Mouse (Mus musculus) CH12.LX (cell line): Measurements from ENCODE around the gene Rab3b. TPM values are rescaled to one million over a fixed set of nuclear protein-coding genes. Genes with fewer than 3 reads are reported as not detected.

Source experiments
- DNase-seq: peaks from one replicate; pipeline ENCODE4 v3.0.0-alpha.2; 2013; ENCODE audit errors: extremely low read depth
- H3K27ac ChIP-seq: 2 replicates; pipeline ENCODE4 v1.5.1; 2012; ENCODE audit warnings: low read depth, mild to moderate bottlenecking, control low read depth, moderate library complexity; ENCODE audit not compliant: insufficient read depth
- H3K27me3 ChIP-seq: replicated peaks from 2 replicates; pipeline ENCODE3; 2012; ENCODE audit warnings: inconsistent platforms
- H3K36me3 ChIP-seq, 2 experiments: replicated peaks in 1 of 2; 2 replicates each; pipeline versions ENCODE3 to v1.6.1; 2012; ENCODE audit warnings: inconsistent platforms in 1 of 2, low read length in 1 of 2, mild to moderate bottlenecking in 1 of 2, mixed read lengths in 1 of 2, moderate library complexity in 1 of 2; ENCODE audit not compliant: control insufficient read depth in 1 of 2, insufficient read depth in 1 of 2
- H3K4me1 ChIP-seq, 2 experiments: 2 replicates each; pipeline ENCODE4 v1.6.1; 2012; ENCODE audit warnings: inconsistent platforms in 1 of 2, moderate library complexity in 1 of 2; ENCODE audit not compliant: insufficient read depth in 2 of 2, control insufficient read depth in 1 of 2
- H3K4me2 ChIP-seq: 2 replicates; pipeline ENCODE4 v1.6.1; 2012; ENCODE audit warnings: low read depth, mild to moderate bottlenecking, control low read depth; ENCODE audit not compliant: poor library complexity, insufficient read depth, severe bottlenecking
- H3K4me3 ChIP-seq, 3 experiments: fragments of 150-350 bp in 1 of 3; sonication (generic) in 1 of 3; replicated peaks in 1 of 3; 2 replicates each; pipeline versions ENCODE3 to v1.5.1; 2011 to 2012; ENCODE audit warnings: low read depth in 2 of 3, low read length in 2 of 3, mild to moderate bottlenecking in 2 of 3, moderate library complexity in 2 of 3, control low read depth in 1 of 3, improper control_type of control experiment in 1 of 3, inconsistent platforms in 1 of 3, mixed read lengths in 1 of 3; ENCODE audit not compliant: poor library complexity in 1 of 3
- H3K79me2 ChIP-seq: replicated peaks from 2 replicates; pipeline ENCODE4 v1.6.1; 2012; ENCODE audit warnings: mild to moderate bottlenecking, moderate library complexity; ENCODE audit not compliant: control insufficient read depth, poor library complexity, insufficient read depth, severe bottlenecking; ENCODE audit errors: extremely low read depth
- H3K9ac ChIP-seq: 2 replicates; pipeline ENCODE4 v1.6.1; 2012; ENCODE audit warnings: low read depth, mild to moderate bottlenecking, control low read depth, moderate library complexity; ENCODE audit not compliant: insufficient read depth
- H3K9me3 ChIP-seq: replicated peaks from 2 replicates; pipeline ENCODE3; 2012; ENCODE audit warnings: low read length, inconsistent platforms, mixed read lengths
- BHLHE40 ChIP-seq: IDR thresholded peaks from 2 replicates; pipeline ENCODE4 v1.6.1; 2011; ENCODE audit warnings: mild to moderate bottlenecking, low read depth, low read length, improper control_type of control experiment
- CHD1 ChIP-seq: IDR thresholded peaks from 2 replicates; pipeline ENCODE4 v1.6.1; 2012; ENCODE audit warnings: low read depth, low read length, improper control_type of control experiment, inconsistent platforms
- CTCF ChIP-seq, 2 experiments: IDR thresholded peaks in 1 of 2; conservative IDR thresholded peaks in 1 of 2; 2 replicates each; pipeline ENCODE4 v1.5.1; 2011 to 2012; ENCODE audit warnings: low read depth in 2 of 2, low read length in 2 of 2, improper control_type of control experiment in 1 of 2, inconsistent platforms in 1 of 2, mild to moderate bottlenecking in 1 of 2, moderate library complexity in 1 of 2
- ELF1 ChIP-seq: IDR thresholded peaks from 2 replicates; pipeline ENCODE4 v1.6.1; 2014; ENCODE audit warnings: low read depth, mild to moderate bottlenecking, inconsistent platforms, low read length, improper control_type of control experiment
- EP300 ChIP-seq: IDR thresholded peaks from 2 replicates; pipeline ENCODE4 v1.6.1; 2011; ENCODE audit warnings: low read length, improper control_type of control experiment
- ETS1 ChIP-seq: conservative IDR thresholded peaks from 2 replicates; pipeline ENCODE4 v1.6.1; 2012; ENCODE audit warnings: low read depth, mild to moderate bottlenecking, inconsistent platforms, low read length, improper control_type of control experiment, moderate library complexity
- GABPA ChIP-seq: IDR thresholded peaks from 2 replicates; pipeline ENCODE4 v1.6.1; 2012; ENCODE audit warnings: low read depth, low read length, improper control_type of control experiment, inconsistent platforms; ENCODE audit not compliant: insufficient replicate concordance
- HCFC1 ChIP-seq: IDR thresholded peaks from 2 replicates; pipeline ENCODE4 v1.6.1; 2012; ENCODE audit warnings: low read depth, mild to moderate bottlenecking, inconsistent platforms, low read length, improper control_type of control experiment
- JUN ChIP-seq: IDR thresholded peaks from 2 replicates; pipeline ENCODE4 v1.6.1; 2011; ENCODE audit warnings: low read depth, mild to moderate bottlenecking, low read length, improper control_type of control experiment, moderate library complexity; ENCODE audit not compliant: insufficient read depth
- JUND ChIP-seq: conservative IDR thresholded peaks from 2 replicates; pipeline ENCODE4 v1.6.1; 2011; ENCODE audit warnings: low read depth, low read length, improper control_type of control experiment
- MEF2A ChIP-seq: IDR thresholded peaks from 2 replicates; pipeline ENCODE4 v1.6.1; 2014; ENCODE audit warnings: low read depth, mild to moderate bottlenecking, inconsistent platforms, low read length, improper control_type of control experiment, borderline replicate concordance
- MYC ChIP-seq: IDR thresholded peaks from 2 replicates; pipeline ENCODE4 v1.6.1; 2011; ENCODE audit warnings: low read depth, mild to moderate bottlenecking, improper control_type of control experiment, low read length
- PAX5 ChIP-seq: IDR thresholded peaks from 2 replicates; pipeline ENCODE4 v1.6.1; 2012; ENCODE audit warnings: low read length, inconsistent platforms, mixed read lengths
- POLR2AphosphoS2 ChIP-seq: IDR thresholded peaks from 2 replicates; pipeline ENCODE4 v1.6.1; 2011; ENCODE audit warnings: low read depth, low read length, improper control_type of control experiment
- RAD21 ChIP-seq: IDR thresholded peaks from 2 replicates; pipeline ENCODE4 v1.6.1; 2011; ENCODE audit warnings: low read depth, mild to moderate bottlenecking, low read length, improper control_type of control experiment, moderate library complexity
- RCOR1 ChIP-seq: conservative IDR thresholded peaks from 2 replicates; pipeline ENCODE4 v1.6.1; 2012; ENCODE audit warnings: low read depth, mild to moderate bottlenecking, inconsistent platforms, low read length, improper control_type of control experiment
- TBP ChIP-seq: conservative IDR thresholded peaks from 2 replicates; pipeline ENCODE4 v1.6.1; 2011; ENCODE audit warnings: low read depth, low read length, improper control_type of control experiment
- UBTF ChIP-seq: IDR thresholded peaks from 2 replicates; pipeline ENCODE4 v1.6.1; 2012; ENCODE audit warnings: low read depth, mild to moderate bottlenecking, inconsistent platforms, low read length, improper control_type of control experiment, moderate library complexity
- USF2 ChIP-seq: conservative IDR thresholded peaks from 2 replicates; pipeline ENCODE4 v1.6.1; 2011; ENCODE audit warnings: low read depth, low read length, improper control_type of control experiment
- ZC3H11A ChIP-seq: IDR thresholded peaks from 2 replicates; pipeline ENCODE4 v1.6.1; 2012; ENCODE audit warnings: low read depth, mild to moderate bottlenecking, inconsistent platforms, low read length, improper control_type of control experiment
- ZKSCAN1 ChIP-seq: IDR thresholded peaks from 2 replicates; pipeline ENCODE4 v1.6.1; 2012; ENCODE audit warnings: low read depth, inconsistent platforms, low read length, improper control_type of control experiment, borderline replicate concordance
- ZMIZ1 ChIP-seq: IDR thresholded peaks from 2 replicates; pipeline ENCODE4 v1.6.1; 2012; ENCODE audit warnings: low read depth, mild to moderate bottlenecking, inconsistent platforms, low read length, improper control_type of control experiment
- dilution Hi-C: fragments of 300-500 bp; cut with MboI; formaldehyde crosslinking; loops from 2 replicates; pipeline ENCODE4 v1.14.3; 2020; ENCODE audit warnings: low sequenced_read_pairs; ENCODE audit not compliant: extremely low pct_unique_long_range_greater_than_20kb, extremely low pct_ligation_motif_present
- in situ Hi-C: fragments of 300-500 bp; cut with MboI; formaldehyde crosslinking; loops from 3 replicates; pipeline ENCODE4 v1.14.3; 2019; ENCODE audit warnings: low sequenced_read_pairs, low pct_ligation_motif_present, low pct_unique_long_range_greater_than_20kb, mixed read lengths
- polyA plus RNA-seq: library from polyadenylated mRNA; unstranded; fragments of >175 nt; gene quantifications from 2 replicates; pipeline ENCODE4 v1.2.1, GENCODE M21; 2012; ENCODE audit warnings: low read depth; ENCODE audit not compliant: insufficient read length
- total RNA-seq, 2 experiments: library from RNA; depleted of rRNA; stranded (reverse); fragments of 300-350 nt in 1 of 2; fragments of >200 nt in 1 of 2; gene quantifications; 2 replicates each; pipeline ENCODE4 v1.2.3; 2012 to 2014

Rab3b gene
- total and polyA plus RNA-seq, 3 experiments: 0.56 to 0.94 (median 0.85) TPM

DNA sequence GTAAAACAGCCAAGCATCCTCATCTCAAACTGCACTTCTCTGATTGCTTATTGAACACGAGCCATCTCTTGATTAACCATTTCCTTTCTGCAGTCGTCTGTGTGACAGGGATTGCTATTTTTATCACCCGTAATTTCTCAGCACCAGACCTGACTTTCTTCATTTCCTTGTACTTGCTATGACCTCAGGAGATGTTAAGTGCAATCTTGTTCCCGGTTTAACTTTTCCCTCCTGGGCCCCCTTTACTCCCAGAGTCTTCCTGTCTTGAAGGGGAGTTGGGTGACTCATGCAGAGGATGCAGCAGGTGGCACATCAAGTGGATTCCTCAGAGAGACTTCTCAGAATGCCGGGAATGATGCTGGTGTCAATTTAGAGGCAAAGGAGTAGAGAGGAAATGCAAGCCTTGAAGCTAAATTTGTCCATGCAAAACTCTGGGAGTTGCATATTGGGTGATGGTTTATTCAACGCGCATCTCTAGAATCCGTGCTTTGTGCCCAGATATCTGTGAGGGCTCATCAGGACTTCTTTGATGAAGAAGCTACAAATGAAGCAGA, 31.1 kb downstream of the Rab3b start:
- TF ChIP-seq POLR2AphosphoS2 (no peak), BHLHE40 (peak; percentile 35; the same call in 1 of the 2 replicates), CHD1 (no peak), PAX5 (no peak), HCFC1 (no peak), TBP (no peak), MEF2A (peak; percentile 50), JUND (no peak), UBTF (no peak), ELF1 (no peak), GABPA (no peak), ZKSCAN1 (no peak)
- no peak overlapping the region for H3K27ac ChIP-seq
- no peaks in the 10 kb centered on the region for H3K79me2 ChIP-seq
- no peak for DNase-seq
- no peak overlapping the region for H3K9ac ChIP-seq
- no peaks in the 10 kb centered on the region for H3K36me3 ChIP-seq
- H3K27me3 ChIP-seq: no peaks in the 10 kb centered on the region
- peaks cover 4% of the 10 kb centered on the region for H3K9me3 ChIP-seq
- peak overlapping the region; percentile 46 for H3K4me2 ChIP-seq
- H3K4me1 ChIP-seq: peaks cover 20 to 58% of the 10 kb centered on the region in 2 experiments
- in situ Hi-C loops (no loop called here), dilution Hi-C loops (no loop called here)
- H3K4me3 ChIP-seq: peak overlapping the region in 1 of 3 experiments; percentile 4

DNA sequence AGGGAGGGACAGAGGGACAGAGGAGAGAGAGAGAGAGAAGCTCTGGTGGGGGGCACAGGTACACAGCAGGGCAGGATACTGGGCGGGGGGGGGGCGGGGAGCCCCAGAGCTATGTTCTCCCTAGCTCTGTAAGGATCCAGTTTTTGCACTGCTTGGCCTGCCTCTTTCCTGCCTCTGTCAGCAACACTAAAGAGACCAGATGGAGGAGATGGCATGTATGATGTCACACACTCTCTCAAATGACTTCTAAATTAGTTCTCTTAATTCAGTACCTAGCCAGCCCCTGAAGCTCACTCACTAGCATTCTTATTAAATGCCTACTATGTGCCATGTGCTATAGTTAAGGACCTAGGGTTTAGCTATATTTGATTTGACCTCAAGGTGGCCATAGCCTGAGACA, 33.0 kb downstream of the Rab3b start:
- Histone ChIP-seq H3K79me2 (no peaks in the 10 kb centered on the region), H3K9me3 (peaks cover 4% of the 10 kb centered on the region), H3K36me3 (no peaks in the 10 kb centered on the region), H3K27ac (no peak overlapping the region), H3K9ac (no peak overlapping the region), H3K27me3 (no peaks in the 10 kb centered on the region), H3K4me3 (no peak overlapping the region), H3K4me1 (peaks cover 18 to 46% of the 10 kb centered on the region in 2 experiments), H3K4me2 (no peak overlapping the region)
- no peak for TF ChIP-seq CTCF (conservative IDR thresholded peaks at IDR 0.05 in 1 of 2, IDR thresholded peaks at IDR 0.05 in 1 of 2; ENCODE audit: low read depth in 2 of 2, low read length in 2 of 2)
- peak; percentile 46; the same call in 1 of the 2 replicates for TF ChIP-seq ZKSCAN1
- dilution Hi-C loops: no loop called here
- in situ Hi-C loops: no loop called here
- no peak for DNase-seq

DNA sequence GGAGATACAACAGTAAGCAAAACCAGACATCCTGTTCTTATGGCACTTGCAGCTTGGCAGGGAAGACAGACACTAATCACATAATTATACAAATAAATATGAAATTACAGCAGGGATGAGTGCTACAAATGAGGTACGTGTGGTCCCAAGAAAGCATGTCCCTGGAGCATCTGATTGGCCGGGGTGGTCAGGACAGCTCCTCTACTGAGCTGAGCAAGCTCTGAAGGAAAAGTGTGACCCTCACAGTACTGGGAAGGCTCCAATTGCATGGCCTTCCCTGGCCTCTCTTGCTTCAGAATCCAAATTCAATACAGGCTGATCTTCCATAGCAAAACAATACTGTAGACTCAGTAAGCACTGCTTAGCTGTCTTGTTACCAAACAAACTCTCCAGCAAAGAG, 34.3 kb downstream of the Rab3b start:
- Histone ChIP-seq H3K79me2 (no peaks in the 10 kb centered on the region), H3K9ac (no peak overlapping the region), H3K27ac (no peak overlapping the region)
- TF ChIP-seq ELF1 (no peak), RCOR1 (no peak), ZC3H11A (no peak), JUN (no peak), MYC (no peak), ETS1 (no peak), ZMIZ1 (no peak), MEF2A (no peak), USF2 (no peak), GABPA (no peak), RAD21 (no peak), EP300 (no peak), POLR2AphosphoS2 (no peak)
- TF ChIP-seq, all 38 proteins: peak for 0
- in situ Hi-C loops (no loop called here), dilution Hi-C loops (no loop called here)
- DNase-seq: no peak
- H3K9me3 ChIP-seq: peaks cover 4% of the 10 kb centered on the region
- H3K4me1 ChIP-seq: peaks cover 11 to 39% of the 10 kb centered on the region in 2 experiments; a peak in 3 of 4 replicates
- H3K4me2 ChIP-seq: no peak overlapping the region
- H3K27me3 ChIP-seq: no peaks in the 10 kb centered on the region
- H3K36me3 ChIP-seq: no peaks in the 10 kb centered on the region
- H3K4me3 ChIP-seq: no peak overlapping the region
